ENCODE assay signal across 8 mouse cellular contexts in genomic region chr2:131561344-131561870, GRCm38 (mm10). TPM values are rescaled to one million over a fixed set of nuclear protein-coding genes. Genes with fewer than 3 reads are reported as not detected.
DNase-seq lines count a peak whose midpoint lies in the region; ATAC-seq and TF ChIP-seq lines count a peak whose summit lies in the region.

No protein-coding gene starts in this region.

- H3K27ac ChIP-seq in liver, embryonic 11.5 days (ENCODE audit: low read depth, low read length): no peak overlapping the region
- no peak overlapping the region for H3K27ac ChIP-seq in embryonic facial prominence, embryonic 15.5 days (replicated peaks)
- H3K27ac ChIP-seq in hindbrain, postnatal 0 days: no peak overlapping the region
- H3K27ac ChIP-seq in neural tube, embryonic 13.5 days (replicated peaks): no peak overlapping the region

- TF ChIP-seq CTCF in hindbrain, postnatal 0 days (IDR thresholded peaks at IDR 0.05; ENCODE audit: low read depth): no peak

- no peak for DNase-seq in liver, embryonic 11.5 days (ENCODE audit: low spot score)
- DNase-seq in liver: no peak
- no peak for DNase-seq in hindbrain, postnatal 0 days (ENCODE audit: low spot score)
- DNase-seq in spleen, postnatal 10 days (ENCODE audit: low spot score in 2 of 2): no peak
- no peak for DNase-seq in testis, postnatal 14 days (ENCODE audit: low spot score)
- DNase-seq in thymus, postnatal 10 days (ENCODE audit: low spot score in 2 of 2): no peak

- H3K4me1 ChIP-seq in liver, embryonic 11.5 days (replicated peaks; ENCODE audit: control insufficient read depth, insufficient read depth, low read length): no peaks in the 10 kb centered on the region; the same call in 1 of the 2 replicates
- H3K4me1 ChIP-seq in embryonic facial prominence, embryonic 15.5 days: peaks cover 31% of the 10 kb centered on the region
- 0 out of 2 replicates have a peak, but pooled peaks cover 4% of the 10 kb centered on the region for H3K4me1 ChIP-seq in hindbrain, postnatal 0 days (ENCODE audit: insufficient read depth, low read length)
- H3K4me1 ChIP-seq in neural tube, embryonic 13.5 days (replicated peaks): peaks cover 23% of the 10 kb centered on the region

- 4% methylated on average over 33 of the region's 33 CpGs for WGBS in liver, embryonic 11.5 days
- WGBS in embryonic facial prominence, embryonic 15.5 days: 4% methylated on average over 33 of the region's 33 CpGs
- 6% methylated on average over 33 of the region's 33 CpGs for WGBS in hindbrain, postnatal 0 days
- 4% methylated on average over 33 of the region's 33 CpGs for WGBS in neural tube, embryonic 13.5 days

- peak overlapping the region; percentile 46 for H3K4me3 ChIP-seq in liver, embryonic 11.5 days (ENCODE audit: low read depth, low read length)
- H3K4me3 ChIP-seq in embryonic facial prominence, embryonic 15.5 days (replicated peaks): peak overlapping the region; percentile 53
- H3K4me3 ChIP-seq in hindbrain, postnatal 0 days (ENCODE audit: low read length): peak overlapping the region; percentile 46
- H3K4me3 ChIP-seq in neural tube, embryonic 13.5 days: peak overlapping the region; percentile 47

- H3K9me3 ChIP-seq in liver, embryonic 11.5 days (ENCODE audit: control insufficient read depth, low read length): no peaks in the 10 kb centered on the region
- H3K9me3 ChIP-seq in embryonic facial prominence, embryonic 15.5 days (replicated peaks): no peaks in the 10 kb centered on the region
- no peaks in the 10 kb centered on the region for H3K9me3 ChIP-seq in hindbrain, postnatal 0 days (ENCODE audit: low read length)
- no peaks in the 10 kb centered on the region for H3K9me3 ChIP-seq in neural tube, embryonic 13.5 days

- peaks cover 64% of the 10 kb centered on the region for H3K27me3 ChIP-seq in liver, embryonic 11.5 days (replicated peaks; ENCODE audit: control insufficient read depth, insufficient read depth, low read length)
- H3K27me3 ChIP-seq in embryonic facial prominence, embryonic 15.5 days: peaks cover 74% of the 10 kb centered on the region
- H3K27me3 ChIP-seq in hindbrain, postnatal 0 days (ENCODE audit: insufficient read depth, low read length): peaks cover 27% of the 10 kb centered on the region
- H3K27me3 ChIP-seq in neural tube, embryonic 13.5 days: peaks cover 89% of the 10 kb centered on the region

- ATAC-seq in liver, embryonic 11.5 days (replicated peaks; ENCODE audit: low FRiP score): no peak
- no peak for ATAC-seq in embryonic facial prominence, embryonic 15.5 days (ENCODE audit: insufficient number of reproducible peaks, low FRiP score, low TSS enrichment, low read depth)
- peak; percentile 21 for ATAC-seq in hindbrain, postnatal 0 days
- peak; percentile 23; the same call in 1 of the 2 replicates for ATAC-seq in neural tube, embryonic 13.5 days (ENCODE audit: low read depth)

- H3K9ac ChIP-seq in liver, embryonic 11.5 days (ENCODE audit: low read depth, low read length): no peak overlapping the region
- 0 out of 2 replicates have a peak overlapping the region, but pooled peaks have one; percentile 35 for H3K9ac ChIP-seq in embryonic facial prominence, embryonic 15.5 days
- H3K9ac ChIP-seq in hindbrain, postnatal 0 days (replicated peaks; ENCODE audit: low read length): peak overlapping the region; percentile 47; the same call in 1 of the 2 replicates
- H3K9ac ChIP-seq in neural tube, embryonic 13.5 days: no peak overlapping the region

- no peaks in the 10 kb centered on the region for H3K36me3 ChIP-seq in liver, embryonic 11.5 days (ENCODE audit: control insufficient read depth, insufficient read depth, low read length)
- H3K36me3 ChIP-seq in embryonic facial prominence, embryonic 15.5 days: no peaks in the 10 kb centered on the region
- no peaks in the 10 kb centered on the region for H3K36me3 ChIP-seq in hindbrain, postnatal 0 days (ENCODE audit: insufficient read depth, low read length)
- H3K36me3 ChIP-seq in neural tube, embryonic 13.5 days: no peaks in the 10 kb centered on the region

- H3K4me2 ChIP-seq in liver, embryonic 11.5 days: no peak overlapping the region; the same call in 1 of the 2 replicates
- H3K4me2 ChIP-seq in embryonic facial prominence, embryonic 15.5 days (replicated peaks): peak overlapping the region; percentile 83
- H3K4me2 ChIP-seq in hindbrain, postnatal 0 days (ENCODE audit: low read depth, low read length): peak overlapping the region; percentile 70
- H3K4me2 ChIP-seq in neural tube, embryonic 13.5 days: peak overlapping the region; percentile 77

RNA-seq across cellular contexts. Expression of gene Adra1d, which starts 0.7 kb away (rescaled TPM):
- polyA plus RNA-seq in liver, embryonic 11.5 days (2014; fragmentation: Nextera tagmentation; extraction: Ambion mirVana): 1.1 and 1.5 TPM in 2 replicates
- polyA plus RNA-seq in embryonic facial prominence, embryonic 15.5 days (2015; fragmentation: Nextera tagmentation; extraction: Ambion mirVana): 1.4 and 2.7 TPM in 2 replicates
- 4.1 and 5.1 TPM in 2 replicates for total RNA-seq in hindbrain, postnatal 0 days (2014; rRNA removed)
- polyA plus RNA-seq in hindbrain, postnatal 0 days (2015; fragmentation: Nextera tagmentation; extraction: Ambion mirVana): 0.81 and 0.84 TPM in 2 replicates
- 0.21 and 0.27 TPM in 2 replicates for polyA plus RNA-seq in neural tube, embryonic 13.5 days (2015; fragmentation: Nextera tagmentation; extraction: Ambion mirVana)

Comparison
In these comparisons a context has a peak if more than half of its experiments do, and no peak if none do; other contexts are left out.
1. ATAC-seq: peak in hindbrain, postnatal 0 days (single experiment) and neural tube, embryonic 13.5 days (single experiment); none in liver, embryonic 11.5 days (single experiment) and embryonic facial prominence, embryonic 15.5 days (single experiment).
2. H3K9ac ChIP-seq: peak in embryonic facial prominence, embryonic 15.5 days (single experiment) and hindbrain, postnatal 0 days (single experiment); none in liver, embryonic 11.5 days (single experiment) and neural tube, embryonic 13.5 days (single experiment).
3. Peak in every context shown above with its lines, with median percentiles within 50 percentile points of each other: H3K4me3 ChIP-seq.